Comparison of ENCODE assay signal across 15 mouse cellular contexts in the genomic region with DNA sequence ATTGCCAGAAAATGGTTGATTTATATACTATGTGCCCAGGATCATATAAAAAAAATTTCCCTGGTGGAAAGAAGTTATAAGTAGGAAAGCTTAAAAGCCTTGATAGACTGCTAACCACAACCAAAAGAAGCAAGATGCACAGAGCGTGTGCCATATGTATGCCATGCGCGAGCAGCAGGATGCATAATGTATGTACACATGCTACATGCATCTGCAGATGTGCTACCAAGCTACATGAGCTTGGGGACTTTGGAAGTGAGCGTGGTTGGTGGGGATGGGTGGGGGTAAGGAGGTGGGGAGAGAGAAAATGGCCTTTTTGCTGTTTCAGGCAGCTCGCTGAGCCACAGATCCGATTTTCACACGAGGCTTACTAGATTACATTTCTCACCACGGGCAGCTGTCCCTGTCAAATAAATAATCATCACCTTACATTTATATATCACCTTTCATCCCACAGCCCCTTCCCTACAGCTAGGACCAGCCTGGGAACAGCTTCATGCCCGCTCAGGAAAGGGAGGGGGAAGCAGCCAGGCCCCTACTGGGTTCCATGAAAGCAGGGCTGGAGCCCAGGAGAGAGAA. TPM values are rescaled to one million over a fixed set of nuclear protein-coding genes. Genes with fewer than 3 reads are reported as not detected.
DNase-seq lines count a peak whose midpoint lies in the region; ATAC-seq and TF ChIP-seq lines count a peak whose summit lies in the region.
"Had no signal": no experiment of that assay in that cellular context is flagged by ENCODE, and none has a peak within 500 bp of the region (broad histone marks: within the 10 kb centered on the region; RNA-seq: fewer than 3 reads in every experiment).

No protein-coding gene starts in this region.

- H3K4me1 ChIP-seq in hindbrain, embryonic 12.5 days = peaks cover 35% of the 10 kb centered on the region
- H3K4me1 ChIP-seq in hindbrain, postnatal 0 days (ENCODE audit: insufficient read depth, low read length) = peaks cover 15% of the 10 kb centered on the region
- H3K4me1 ChIP-seq in embryonic facial prominence, embryonic 13.5 days = peaks cover 63% of the 10 kb centered on the region
- peaks cover 29% of the 10 kb centered on the region for H3K4me1 ChIP-seq in hindbrain, embryonic 15.5 days (replicated peaks)
- peaks cover 17% of the 10 kb centered on the region for H3K4me1 ChIP-seq in lung, adult 2 months (ENCODE audit: control insufficient read depth, insufficient read depth, low read length)

- no peak for DNase-seq in hindbrain, postnatal 0 days (ENCODE audit: low spot score)
- DNase-seq in lung, adult 2 months = no peak
- DNase-seq in cerebellum, adult 9-11 months = no peak
- DNase-seq: adrenal gland, postnatal 25 days; cerebellum, postnatal 25 days had no signal

- TF ChIP-seq POLR2A in myocyte (IDR thresholded peaks at IDR 0.05; ENCODE audit: insufficient read length, low read depth) = no peak
- TF ChIP-seq POLR2A in lung, adult 2 months (IDR thresholded peaks at IDR 0.05; ENCODE audit: borderline replicate concordance, extremely low read depth, low read depth, low read length) = no peak

- no peaks in the 10 kb centered on the region for H3K27me3 ChIP-seq in hindbrain, embryonic 12.5 days
- no peaks in the 10 kb centered on the region for H3K27me3 ChIP-seq in hindbrain, postnatal 0 days (ENCODE audit: insufficient read depth, low read length)
- H3K27me3 ChIP-seq in embryonic facial prominence, embryonic 13.5 days = no peaks in the 10 kb centered on the region
- no peaks in the 10 kb centered on the region for H3K27me3 ChIP-seq in hindbrain, embryonic 15.5 days
- H3K27me3 ChIP-seq in myocyte (ENCODE audit: control insufficient read depth, insufficient read depth, insufficient read length) = no peaks in the 10 kb centered on the region
- H3K27me3 ChIP-seq: kidney, embryonic 15.5 days; liver, embryonic 12.5 days had no signal

- no peaks in the 10 kb centered on the region for H3K79me2 ChIP-seq in myocyte (ENCODE audit: control insufficient read depth, insufficient read depth)

- no peak overlapping the region for H3K4me3 ChIP-seq in hindbrain, embryonic 12.5 days
- H3K4me3 ChIP-seq in hindbrain, postnatal 0 days (ENCODE audit: low read length) = no peak overlapping the region
- H3K4me3 ChIP-seq in embryonic facial prominence, embryonic 13.5 days = no peak overlapping the region
- no peak overlapping the region for H3K4me3 ChIP-seq in hindbrain, embryonic 15.5 days
- H3K4me3 ChIP-seq in myocyte = no peak overlapping the region
- H3K4me3 ChIP-seq in lung, adult 2 months (replicated peaks; ENCODE audit: extremely low read depth, low read depth, low read length) = no peak overlapping the region
- H3K4me3 ChIP-seq: kidney, embryonic 15.5 days; liver, embryonic 12.5 days had no signal

- H3K4me2 ChIP-seq in hindbrain, embryonic 12.5 days (replicated peaks) = no peak overlapping the region
- H3K4me2 ChIP-seq in hindbrain, postnatal 0 days (ENCODE audit: low read depth, low read length) = no peak overlapping the region
- no peak overlapping the region for H3K4me2 ChIP-seq in embryonic facial prominence, embryonic 13.5 days
- H3K4me2 ChIP-seq in hindbrain, embryonic 15.5 days = no peak overlapping the region
- H3K4me2 ChIP-seq in myocyte (ENCODE audit: low read depth) = no peak overlapping the region
- H3K4me2 ChIP-seq: heart, embryonic 11.5 days; kidney, embryonic 15.5 days; liver, embryonic 12.5 days had no signal

- H3K9me3 ChIP-seq in hindbrain, embryonic 12.5 days (replicated peaks) = no peaks in the 10 kb centered on the region
- no peaks in the 10 kb centered on the region for H3K9me3 ChIP-seq in hindbrain, postnatal 0 days (ENCODE audit: low read length)
- H3K9me3 ChIP-seq in embryonic facial prominence, embryonic 13.5 days = no peaks in the 10 kb centered on the region
- H3K9me3 ChIP-seq in hindbrain, embryonic 15.5 days = no peaks in the 10 kb centered on the region
- H3K9me3 ChIP-seq: kidney, embryonic 15.5 days; liver, embryonic 12.5 days had no signal

- H3ac ChIP-seq in myocyte (ENCODE audit: control insufficient read depth, insufficient read length) = no peak overlapping the region

- peak overlapping the region; percentile 37; the same call in 1 of the 2 replicates for H3K27ac ChIP-seq in hindbrain, embryonic 12.5 days
- H3K27ac ChIP-seq in hindbrain, postnatal 0 days = no peak overlapping the region
- H3K27ac ChIP-seq in embryonic facial prominence, embryonic 13.5 days = peak overlapping the region; percentile 34
- peak overlapping the region; percentile 58; the same call in 1 of the 2 replicates for H3K27ac ChIP-seq in hindbrain, embryonic 15.5 days (replicated peaks)
- H3K27ac ChIP-seq: kidney, embryonic 15.5 days; liver, embryonic 12.5 days had no signal

- peak; percentile 15; the same call in 1 of the 2 replicates for ATAC-seq in hindbrain, embryonic 12.5 days (ENCODE audit: low FRiP score)
- no peak for ATAC-seq in hindbrain, postnatal 0 days
- no peak for ATAC-seq in embryonic facial prominence, embryonic 13.5 days (ENCODE audit: insufficient number of reproducible peaks, insufficient read depth, low FRiP score, low TSS enrichment, low read depth)
- ATAC-seq in hindbrain, embryonic 15.5 days (ENCODE audit: low FRiP score, low read depth) = no peak
- ATAC-seq in megakaryocyte-erythroid progenitor cell, adult 5-6 weeks (replicated peaks; ENCODE audit: low FRiP score, low TSS enrichment, poor library complexity, severe bottlenecking) = no peak
- ATAC-seq: liver, embryonic 12.5 days; lung, postnatal 0 days had no signal

- TF ChIP-seq CTCF in hindbrain, postnatal 0 days (IDR thresholded peaks at IDR 0.05; ENCODE audit: low read depth) = no peak
- TF ChIP-seq CTCF in lung, adult 2 months (IDR thresholded peaks at IDR 0.05; ENCODE audit: insufficient read depth, low read length) = no peak

- H3K36me3 ChIP-seq in hindbrain, embryonic 12.5 days = no peaks in the 10 kb centered on the region
- no peaks in the 10 kb centered on the region for H3K36me3 ChIP-seq in hindbrain, postnatal 0 days (ENCODE audit: insufficient read depth, low read length)
- H3K36me3 ChIP-seq in embryonic facial prominence, embryonic 13.5 days = no peaks in the 10 kb centered on the region; the same call in none of the 2 replicates
- no peaks in the 10 kb centered on the region for H3K36me3 ChIP-seq in hindbrain, embryonic 15.5 days
- peaks cover 3% of the 10 kb centered on the region for H3K36me3 ChIP-seq in myocyte (ENCODE audit: control insufficient read depth, insufficient read depth)
- H3K36me3 ChIP-seq: G1E; liver, embryonic 12.5 days had no signal

- 0 out of 2 replicates have a peak overlapping the region, but pooled peaks have one; percentile 27 for H3K9ac ChIP-seq in hindbrain, embryonic 12.5 days
- H3K9ac ChIP-seq in hindbrain, postnatal 0 days (replicated peaks; ENCODE audit: low read length) = no peak overlapping the region
- H3K9ac ChIP-seq in embryonic facial prominence, embryonic 13.5 days = peak overlapping the region; percentile 40; the same call in 1 of the 2 replicates
- H3K9ac ChIP-seq in hindbrain, embryonic 15.5 days = no peak overlapping the region
- H3K9ac ChIP-seq: kidney, embryonic 15.5 days; liver, embryonic 12.5 days had no signal

- 56% methylated on average over 9 of the region's 9 CpGs for WGBS in hindbrain, embryonic 12.5 days
- WGBS in hindbrain, postnatal 0 days = 56% methylated on average over 9 of the region's 9 CpGs
- 48% methylated on average over 9 of the region's 9 CpGs for WGBS in embryonic facial prominence, embryonic 13.5 days
- WGBS in hindbrain, embryonic 15.5 days = 46% methylated on average over 9 of the region's 9 CpGs
- 72% methylated on average over 9 of the region's 9 CpGs for WGBS in lung, adult 2 months

TF ChIP-seq in myocyte, 11 proteins besides CTCF, POLR2A, EP300 and RAD21:
- TF ChIP-seq REST (IDR thresholded peaks at IDR 0.05; ENCODE audit: insufficient read depth, insufficient read length) (no peak), MAX (IDR thresholded peaks at IDR 0.05; ENCODE audit: low read depth) (no peak), TCF12 (IDR thresholded peaks at IDR 0.05; ENCODE audit: insufficient read depth, poor library complexity, severe bottlenecking) (no peak), POLR2AphosphoS2 (IDR thresholded peaks at IDR 0.05; ENCODE audit: insufficient read length, low read depth) (no peak), MYOD1 (IDR thresholded peaks at IDR 0.05; ENCODE audit: control insufficient read depth in 1 of 3, insufficient read length in 2 of 3, low read depth in 2 of 3) (peak in 2 of 3 experiments; percentile 33 to 69)
TF ChIP-seq in myocyte: peak in this region for 1.

RNA-seq across cellular contexts. Expression of gene Tspan9, which starts 57.8 kb away (rescaled TPM):
- 63.4 and 71.6 TPM in 2 replicates for polyA plus RNA-seq in hindbrain, embryonic 12.5 days (2016; fragmentation: Nextera tagmentation; extraction: Ambion mirVana)
- total RNA-seq in hindbrain, postnatal 0 days (2014; rRNA removed) = 177 and 266 TPM in 2 replicates
- 70.1 and 73.8 TPM in 2 replicates for polyA plus RNA-seq in hindbrain, postnatal 0 days (2015; fragmentation: Nextera tagmentation; extraction: Ambion mirVana)
- 115 and 116 TPM in 2 replicates for polyA plus RNA-seq in embryonic facial prominence, embryonic 13.5 days (2015; fragmentation: Nextera tagmentation; extraction: Ambion mirVana)
- 54.2 and 54.4 TPM in 2 replicates for polyA plus RNA-seq in hindbrain, embryonic 15.5 days (2015; fragmentation: Nextera tagmentation; extraction: Ambion mirVana)
- polyA plus RNA-seq in myocyte (2012; fragmentation: generic; extraction: Trizol) = 227 TPM
- polyA plus RNA-seq in lung, adult 2 months (2012; rRNA removed) = 255 and 312 TPM in 2 replicates
- 0.22 TPM in 1 of 2 replicates, not detected in the other for total RNA-seq in megakaryocyte-erythroid progenitor cell, adult 5-6 weeks (2014; fragmentation: Nextera tagmentation)
- 0.19 TPM in 1 of 2 replicates, not detected in the other for total RNA-seq in megakaryocyte-erythroid progenitor cell, adult 5-6 weeks (2017)
- polyA plus RNA-seq: G1E had no signal

Comparison
In these comparisons a context has a peak if more than half of its experiments do, and no peak if none do; other contexts are left out.
1. H3K9ac ChIP-seq: peak in hindbrain, embryonic 12.5 days (single experiment) and embryonic facial prominence, embryonic 13.5 days (single experiment); none in hindbrain, postnatal 0 days (single experiment) and hindbrain, embryonic 15.5 days (single experiment).